Mouse (Mus musculus) heart, embryonic 16.5 days (tissue): Measurements from ENCODE around the gene Rbm19. TPM values are rescaled to one million over a fixed set of nuclear protein-coding genes. Genes with fewer than 3 reads are reported as not detected.
A peak's percentile ranks its signal among the peaks of the same experiment; 100 is the strongest.

Experiments used
- ATAC-seq: fragments of 200-750 bp; cut with Nextera tagmentation; replicated peaks from 2 replicates; pipeline ENCODE4 v1.8.0; 2017; ENCODE audit warnings: moderate number of reproducible peaks; ENCODE audit not compliant: insufficient read depth, low FRiP score; ENCODE audit errors: extremely low read depth
- H3K27ac ChIP-seq: fragments of 300-500 bp; sonication (generic); 2 replicates; pipeline ENCODE4 v1.5.1; 2014; ENCODE audit warnings: mild to moderate bottlenecking, low read length, control low read depth, moderate library complexity
- H3K27me3 ChIP-seq: fragments of 300-500 bp; sonication (generic); 2 replicates; pipeline ENCODE4 v1.6.1; 2014; ENCODE audit warnings: low read length, mixed read lengths; ENCODE audit not compliant: control insufficient read depth, insufficient read depth
- H3K36me3 ChIP-seq: fragments of 300-500 bp; sonication (generic); 2 replicates; pipeline ENCODE4 v1.6.1; 2014; ENCODE audit not compliant: control insufficient read depth, insufficient read depth
- H3K4me1 ChIP-seq: fragments of 300-500 bp; sonication (generic); 2 replicates; pipeline ENCODE4 v1.6.1; 2014; ENCODE audit warnings: low read length, mixed read lengths; ENCODE audit not compliant: control insufficient read depth, insufficient read depth
- H3K4me2 ChIP-seq: fragments of 300-500 bp; sonication (generic); 2 replicates; pipeline ENCODE4 v1.6.1; 2014; ENCODE audit warnings: low read depth, mild to moderate bottlenecking, control low read depth, low read length
- H3K4me3 ChIP-seq: fragments of 300-500 bp; sonication (generic); 2 replicates; pipeline ENCODE4 v1.5.1; 2014; ENCODE audit warnings: mild to moderate bottlenecking, control low read depth, low read length
- H3K9ac ChIP-seq: fragments of 300-500 bp; sonication (generic); 2 replicates; pipeline ENCODE4 v1.6.1; 2014; ENCODE audit warnings: low read length, control low read depth
- H3K9me3 ChIP-seq: fragments of 300-500 bp; sonication (generic); replicated peaks from 2 replicates; pipeline ENCODE4 v1.6.1; 2016; ENCODE audit warnings: low read length; ENCODE audit not compliant: control insufficient read depth
- WGBS: fragments of 180-500 bp; shearing (Covaris S2); extraction: QIAGEN DNeasy Blood & Tissue Kit; methylation state at CpG from one replicate; pipeline ENCODE4 v1.1.7; 2014; 5-methylcytosine and 5-hydroxymethylcytosine counted together
- polyA plus RNA-seq: library from polyadenylated mRNA; unstranded; fragments of >200 nt; fragmentation: Nextera tagmentation; extraction: Ambion mirVana; gene quantifications from 2 replicates; pipeline ENCODE4 v1.2.1, GENCODE M21; 2015

The Rbm19 gene
- polyA plus RNA-seq, 1 experiment from 2014 or later: 14.6 TPM

GRCm38 (mm10) chr5:120180102-120180501 is 63.8 kb downstream of the Rbm19 start:
- H3K27me3 ChIP-seq: no peaks in the 10 kb centered on the region
- no peak overlapping the region for H3K4me3 ChIP-seq
- no peaks in the 10 kb centered on the region for H3K4me1 ChIP-seq
- no peak overlapping the region for H3K9ac ChIP-seq
- WGBS: 92% methylated on average over 11 of the region's 11 CpGs
- H3K27ac ChIP-seq: no peak overlapping the region
- H3K36me3 ChIP-seq: peaks cover 11% of the 10 kb centered on the region
- no peak for ATAC-seq
- peaks cover 8% of the 10 kb centered on the region for H3K9me3 ChIP-seq
- no peak overlapping the region for H3K4me2 ChIP-seq

DNA sequence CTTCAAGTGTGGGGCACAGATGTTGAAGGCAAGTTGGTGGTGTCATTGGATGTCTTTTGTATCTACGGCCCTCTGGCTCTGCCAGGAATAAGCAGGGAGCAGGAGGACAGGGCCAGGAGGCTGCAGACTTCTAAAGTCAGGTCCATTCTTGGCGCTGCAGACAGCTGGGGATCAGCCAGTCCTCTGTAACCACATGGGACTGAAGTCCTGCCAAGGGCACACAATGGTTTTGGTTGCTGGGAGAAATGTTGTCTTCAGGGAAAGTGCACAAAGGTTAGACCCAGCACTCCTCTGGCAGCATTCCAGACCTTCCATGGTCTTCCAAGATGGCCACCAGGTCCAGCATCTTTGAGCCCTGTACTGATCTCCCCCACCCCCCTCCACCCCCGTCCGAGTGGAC is 65.1 kb downstream of the Rbm19 start:
- Histone ChIP-seq H3K4me2 (no peak overlapping the region), H3K9me3 (peaks cover 8% of the 10 kb centered on the region), H3K27ac (no peak overlapping the region), H3K36me3 (peaks cover 11% of the 10 kb centered on the region), H3K4me3 (no peak overlapping the region), H3K27me3 (no peaks in the 10 kb centered on the region), H3K4me1 (no peaks in the 10 kb centered on the region), H3K9ac (no peak overlapping the region)
- ATAC-seq: no peak
- WGBS: 78% methylated on average over 4 of the region's 4 CpGs

DNA sequence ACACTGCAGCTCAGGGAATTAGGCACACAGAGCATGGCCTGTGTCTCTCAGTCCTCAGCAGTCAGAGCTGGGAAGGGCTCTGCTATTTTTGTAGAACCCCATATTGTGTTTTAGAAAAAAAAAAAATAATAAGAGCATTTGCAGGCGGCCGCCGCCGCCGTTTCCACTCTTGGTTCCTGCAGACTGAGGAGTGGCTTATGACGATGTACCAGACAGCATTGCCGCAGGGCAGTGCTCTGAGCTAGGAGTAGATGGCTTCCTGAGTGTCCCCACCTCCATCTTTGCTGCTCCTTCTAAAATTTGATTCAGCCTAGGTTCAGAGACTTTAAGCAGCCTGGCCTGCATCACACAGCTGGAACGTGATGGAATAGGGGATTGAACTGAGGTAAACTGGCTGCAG is 67.1 kb downstream of the Rbm19 start:
- H3K27me3 ChIP-seq: no peaks in the 10 kb centered on the region
- no peak overlapping the region for H3K4me2 ChIP-seq
- H3K9ac ChIP-seq: no peak overlapping the region
- H3K4me1 ChIP-seq: no peaks in the 10 kb centered on the region
- H3K36me3 ChIP-seq: peaks cover 11% of the 10 kb centered on the region
- peaks cover 8% of the 10 kb centered on the region for H3K9me3 ChIP-seq
- WGBS: 71% methylated on average over 8 of the region's 8 CpGs
- no peak overlapping the region for H3K27ac ChIP-seq
- no peak overlapping the region for H3K4me3 ChIP-seq
- no peak for ATAC-seq

GRCm38 (mm10) chr5:120183790-120184189 is 67.5 kb downstream of the Rbm19 start:
- Histone ChIP-seq H3K9me3 (peaks cover 8% of the 10 kb centered on the region), H3K27ac (no peak overlapping the region), H3K9ac (no peak overlapping the region), H3K27me3 (no peaks in the 10 kb centered on the region), H3K4me3 (no peak overlapping the region), H3K4me2 (no peak overlapping the region), H3K4me1 (no peaks in the 10 kb centered on the region), H3K36me3 (peaks cover 11% of the 10 kb centered on the region)
- no peak for ATAC-seq
- WGBS: 69% methylated on average over 5 of the region's 7 CpGs

GRCm38 (mm10) chr5:120185949-120186348 is 69.7 kb downstream of the Rbm19 start:
- Histone ChIP-seq H3K27me3 (no peaks in the 10 kb centered on the region), H3K4me3 (no peak overlapping the region), H3K9ac (no peak overlapping the region), H3K27ac (no peak overlapping the region), H3K36me3 (no peaks in the 10 kb centered on the region), H3K4me1 (no peaks in the 10 kb centered on the region), H3K4me2 (no peak overlapping the region), H3K9me3 (no peaks in the 10 kb centered on the region)
- WGBS: 83% methylated on average over 10 of the region's 10 CpGs
- no peak for ATAC-seq

DNA sequence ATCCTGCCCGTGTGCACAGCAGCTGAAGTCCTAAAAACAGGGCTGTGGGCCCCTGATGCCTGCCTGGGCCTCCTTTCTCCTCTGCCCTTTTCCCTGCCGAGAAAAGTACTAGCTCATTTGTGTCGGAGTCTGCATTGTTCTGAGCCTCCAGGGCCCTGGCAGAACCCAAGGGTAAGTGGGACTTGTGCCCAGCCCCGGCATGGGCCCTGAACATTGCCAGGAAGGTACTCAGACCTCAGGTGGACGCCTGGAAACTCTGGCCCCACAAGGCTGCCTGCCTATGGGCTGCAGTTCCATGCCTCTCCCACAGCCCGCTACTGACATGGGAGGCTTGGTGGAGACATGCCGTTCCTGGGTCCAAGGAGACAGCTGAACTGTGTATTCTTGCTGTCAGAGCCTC is 72.3 kb downstream of the Rbm19 start:
- no peak for ATAC-seq
- no peaks in the 10 kb centered on the region for H3K9me3 ChIP-seq
- H3K27ac ChIP-seq: no peak overlapping the region
- no peak overlapping the region for H3K4me2 ChIP-seq
- WGBS: 71% methylated on average over 7 of the region's 7 CpGs
- H3K4me3 ChIP-seq: no peak overlapping the region
- H3K27me3 ChIP-seq: no peaks in the 10 kb centered on the region
- H3K36me3 ChIP-seq: peaks cover 2% of the 10 kb centered on the region; the same call in 1 of the 2 replicates
- no peaks in the 10 kb centered on the region for H3K4me1 ChIP-seq
- no peak overlapping the region for H3K9ac ChIP-seq

DNA sequence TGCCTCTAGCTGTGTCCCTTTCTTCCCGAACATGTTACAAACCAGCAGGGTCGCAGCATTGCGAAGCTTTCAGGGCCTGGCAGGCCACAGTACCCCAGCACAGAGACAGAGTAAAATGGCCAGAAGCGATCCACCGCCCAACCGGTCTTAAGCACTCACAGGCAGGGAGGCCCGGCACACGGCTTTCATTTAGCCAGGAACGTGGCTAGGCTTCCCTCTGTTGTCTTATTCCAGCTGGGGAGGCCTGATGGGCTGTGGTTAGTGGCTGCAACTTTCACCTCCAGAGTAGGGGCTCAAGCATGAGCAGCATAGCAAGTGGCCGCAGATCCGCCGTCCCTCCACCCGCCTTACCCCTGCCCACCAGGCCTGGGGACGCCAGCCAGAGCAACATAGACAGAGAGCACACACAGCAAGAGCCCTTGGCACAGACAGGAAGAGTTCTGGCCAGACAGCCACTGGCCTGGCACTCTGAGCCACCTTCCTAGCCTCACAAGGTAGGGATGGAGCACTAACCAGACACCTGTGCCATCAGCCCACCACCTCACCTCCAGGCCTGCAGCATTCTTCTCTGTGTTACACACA is 73.8 kb downstream of the Rbm19 start:
- no peak overlapping the region for H3K4me2 ChIP-seq
- H3K4me1 ChIP-seq: peaks cover 5% of the 10 kb centered on the region; the same call in 1 of the 2 replicates
- ATAC-seq: no peak
- no peak overlapping the region for H3K9ac ChIP-seq
- 86% methylated on average over 14 of the region's 14 CpGs for WGBS
- no peak overlapping the region for H3K27ac ChIP-seq
- no peak overlapping the region for H3K4me3 ChIP-seq
- peaks cover 3% of the 10 kb centered on the region; the same call in 1 of the 2 replicates for H3K36me3 ChIP-seq
- no peaks in the 10 kb centered on the region for H3K27me3 ChIP-seq
- H3K9me3 ChIP-seq: no peaks in the 10 kb centered on the region

DNA sequence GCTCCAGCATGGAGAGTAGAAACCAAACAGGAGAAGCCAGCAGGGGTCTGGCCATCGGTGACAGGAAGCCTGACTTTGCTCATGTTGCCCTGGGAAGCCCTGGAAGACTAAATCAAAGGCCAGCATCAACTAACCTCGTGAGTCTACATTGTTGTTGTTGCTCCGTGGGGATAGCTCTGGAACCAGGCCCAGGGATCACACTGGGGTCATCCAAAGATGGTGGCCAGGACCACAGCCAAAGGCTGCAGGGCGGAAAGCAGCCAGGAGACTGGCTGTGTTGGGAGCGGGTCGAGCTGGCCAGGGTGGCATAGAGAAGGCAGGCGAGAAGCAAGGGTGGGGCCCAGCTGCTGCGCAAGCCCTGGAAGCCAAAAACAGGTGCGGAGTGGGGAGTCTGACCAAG is 75.4 kb downstream of the Rbm19 start:
- ATAC-seq: no peak
- Histone ChIP-seq H3K27me3 (no peaks in the 10 kb centered on the region), H3K4me1 (peaks cover 7% of the 10 kb centered on the region), H3K27ac (no peak overlapping the region), H3K4me2 (no peak overlapping the region), H3K36me3 (peaks cover 3% of the 10 kb centered on the region; the same call in 1 of the 2 replicates), H3K9ac (no peak overlapping the region), H3K4me3 (no peak overlapping the region), H3K9me3 (no peaks in the 10 kb centered on the region)
- 77% methylated on average over 9 of the region's 9 CpGs for WGBS

GRCm38 (mm10) chr5:120194309-120194941 is 78.2 kb downstream of the Rbm19 start:
- peaks cover 12% of the 10 kb centered on the region for H3K36me3 ChIP-seq
- H3K4me2 ChIP-seq: no peak overlapping the region
- peak; percentile 20; the same call in 1 of the 2 replicates for ATAC-seq
- WGBS: 55% methylated on average over 16 of the region's 16 CpGs
- H3K4me3 ChIP-seq: no peak overlapping the region
- no peaks in the 10 kb centered on the region for H3K27me3 ChIP-seq
- no peaks in the 10 kb centered on the region for H3K9me3 ChIP-seq
- no peak overlapping the region for H3K27ac ChIP-seq
- peaks cover 12% of the 10 kb centered on the region for H3K4me1 ChIP-seq
- no peak overlapping the region for H3K9ac ChIP-seq
